Mouse (Mus musculus) neural tube, embryonic 14.5 days (tissue): ENCODE data around the gene Arpc3. TPM values are rescaled to one million over a fixed set of nuclear protein-coding genes. Genes with fewer than 3 reads are reported as not detected.
"Not testable (repeated sequence)": the region's sequence is repeated elsewhere in the genome, so short reads cannot be mapped to it uniquely, and the experiment has no call there.

Source experiments
- ATAC-seq: fragments of 200-750 bp; cut with Nextera tagmentation; 2 replicates; pipeline ENCODE4 v1.8.0; 2017; ENCODE audit warnings: low read depth, mild to moderate bottlenecking, moderate TSS enrichment, moderate library complexity
- H3K27ac ChIP-seq: fragments of 300-500 bp; sonication (generic); 2 replicates; pipeline ENCODE4 v1.5.1; 2014; ENCODE audit warnings: low read depth, mild to moderate bottlenecking, control low read depth, low read length, moderate library complexity, mixed read lengths
- H3K27me3 ChIP-seq: fragments of 300-500 bp; sonication (generic); 2 replicates; pipeline ENCODE4 v1.6.1; 2014; ENCODE audit warnings: low read length; ENCODE audit not compliant: control insufficient read depth, insufficient read depth
- H3K36me3 ChIP-seq: fragments of 300-500 bp; sonication (generic); 2 replicates; pipeline ENCODE4 v1.6.1; 2014; ENCODE audit warnings: low read length, mixed read lengths; ENCODE audit not compliant: control insufficient read depth, insufficient read depth
- H3K4me1 ChIP-seq: fragments of 300-500 bp; sonication (generic); 2 replicates; pipeline ENCODE4 v1.6.1; 2014; ENCODE audit warnings: low read length; ENCODE audit not compliant: control insufficient read depth, insufficient read depth
- H3K4me2 ChIP-seq: fragments of 300-500 bp; sonication (generic); 2 replicates; pipeline ENCODE4 v1.6.1; 2014; ENCODE audit warnings: mild to moderate bottlenecking, low read depth, low read length, control low read depth
- H3K4me3 ChIP-seq: fragments of 300-500 bp; sonication (generic); 2 replicates; pipeline ENCODE4 v1.5.1; 2014; ENCODE audit warnings: low read depth, low read length, control low read depth, mixed read lengths
- H3K9ac ChIP-seq: fragments of 300-500 bp; sonication (generic); replicated peaks from 2 replicates; pipeline ENCODE4 v1.6.1; 2014; ENCODE audit warnings: low read depth, mild to moderate bottlenecking, control low read depth, low read length, mixed read lengths
- H3K9me3 ChIP-seq: fragments of 300-500 bp; sonication (generic); 2 replicates; pipeline ENCODE4 v1.6.1; 2016; ENCODE audit warnings: low read length; ENCODE audit not compliant: control insufficient read depth
- WGBS: fragments of 180-500 bp; shearing (Covaris S2); extraction: QIAGEN DNeasy Blood & Tissue Kit; methylation state at CpG from one replicate; pipeline ENCODE4 v1.1.7; 2014; 5-methylcytosine and 5-hydroxymethylcytosine counted together
- polyA plus RNA-seq: library from polyadenylated mRNA; unstranded; fragments of >200 nt; fragmentation: Nextera tagmentation; extraction: Ambion mirVana; gene quantifications from 2 replicates; pipeline ENCODE4 v1.2.1, GENCODE M21; 2014

Arpc3 gene
- polyA plus RNA-seq, 1 experiment from 2014 or later: 46.6 TPM

GRCm38 (mm10) chr5:122403362-122403761, 11.7 kb downstream of the Arpc3 start:
- no peak for ATAC-seq
- H3K27ac ChIP-seq: no peak overlapping the region
- H3K4me1 ChIP-seq: no peaks in the 10 kb centered on the region
- H3K27me3 ChIP-seq: no peaks in the 10 kb centered on the region
- H3K4me2 ChIP-seq: no peak overlapping the region
- no peaks in the 10 kb centered on the region for H3K9me3 ChIP-seq
- 97% methylated on average over 12 of the region's 12 CpGs for WGBS
- H3K4me3 ChIP-seq: no peak overlapping the region
- H3K36me3 ChIP-seq: peaks cover 63% of the 10 kb centered on the region
- H3K9ac ChIP-seq: no peak overlapping the region

GRCm38 (mm10) chr5:122405537-122405936, 13.9 kb downstream of the Arpc3 start:
- H3K27me3 ChIP-seq: no peaks in the 10 kb centered on the region
- 97% methylated on average over 10 of the region's 10 CpGs for WGBS
- no peak overlapping the region for H3K4me2 ChIP-seq
- no peak overlapping the region for H3K4me3 ChIP-seq
- H3K9ac ChIP-seq: no peak overlapping the region
- no peak overlapping the region for H3K27ac ChIP-seq
- ATAC-seq: no peak
- H3K36me3 ChIP-seq: peaks cover 50% of the 10 kb centered on the region
- no peaks in the 10 kb centered on the region for H3K9me3 ChIP-seq
- no peaks in the 10 kb centered on the region for H3K4me1 ChIP-seq

- Histone ChIP-seq H3K9ac (no peak overlapping the region), H3K27ac (no peak overlapping the region), H3K4me1 (no peaks in the 10 kb centered on the region), H3K36me3 (peaks cover 14% of the 10 kb centered on the region), H3K9me3 (no peaks in the 10 kb centered on the region), H3K27me3 (no peaks in the 10 kb centered on the region), H3K4me2 (no peak overlapping the region), H3K4me3 (no peak overlapping the region)
- 85% methylated on average over 19 of the region's 19 CpGs for WGBS
- ATAC-seq: no peak
These were observed 18.3 kb downstream of the Arpc3 start for GRCm38 (mm10) chr5:122409692-122410645.

GRCm38 (mm10) chr5:122411892-122412291, 20.2 kb downstream of the Arpc3 start:
- ATAC-seq: no peak
- Histone ChIP-seq H3K4me3 (no peak overlapping the region), H3K36me3 (no peaks in the 10 kb centered on the region), H3K27me3 (no peaks in the 10 kb centered on the region), H3K9me3 (no peaks in the 10 kb centered on the region), H3K9ac (no peak overlapping the region), H3K27ac (no peak overlapping the region), H3K4me1 (no peaks in the 10 kb centered on the region), H3K4me2 (no peak overlapping the region)
- WGBS: 83% methylated on average over 5 of the region's 5 CpGs

GRCm38 (mm10) chr5:122412826-122413225, 21.1 kb downstream of the Arpc3 start:
- no peaks in the 10 kb centered on the region for H3K36me3 ChIP-seq

GRCm38 (mm10) chr5:122414351-122414750, 22.7 kb downstream of the Arpc3 start:
- Histone ChIP-seq H3K27ac (no peak overlapping the region), H3K4me1 (no peaks in the 10 kb centered on the region), H3K27me3 (no peaks in the 10 kb centered on the region), H3K4me3 (no peak overlapping the region), H3K9me3 (no peaks in the 10 kb centered on the region), H3K36me3 (no peaks in the 10 kb centered on the region), H3K9ac (no peak overlapping the region), H3K4me2 (no peak overlapping the region)
- ATAC-seq: no peak
- 96% methylated on average over 5 of the region's 5 CpGs for WGBS

More at GRCm38 (mm10) chr5:122412826-122413225, 21.1 kb downstream of the Arpc3 start:
- Histone ChIP-seq H3K27me3 (no peaks in the 10 kb centered on the region), H3K9me3 (no peaks in the 10 kb centered on the region), H3K4me3 (no peak overlapping the region), H3K4me1 (no peaks in the 10 kb centered on the region), H3K4me2 (no peak overlapping the region), H3K27ac (no peak overlapping the region), H3K9ac (no peak overlapping the region)
- no peak for ATAC-seq
- 64% methylated on average over 6 of the region's 6 CpGs for WGBS

GRCm38 (mm10) chr5:122415465-122415864, 23.8 kb downstream of the Arpc3 start:
- no peak overlapping the region for H3K27ac ChIP-seq
- no peaks in the 10 kb centered on the region for H3K9me3 ChIP-seq
- H3K36me3 ChIP-seq: no peaks in the 10 kb centered on the region
- H3K9ac ChIP-seq: no peak overlapping the region
- H3K27me3 ChIP-seq: no peaks in the 10 kb centered on the region
- H3K4me3 ChIP-seq: no peak overlapping the region
- H3K4me1 ChIP-seq: no peaks in the 10 kb centered on the region
- WGBS: 88% methylated on average over 12 of the region's 12 CpGs
- no peak overlapping the region for H3K4me2 ChIP-seq
- ATAC-seq: no peak

- H3K4me2 ChIP-seq, H3K27ac ChIP-seq, H3K36me3 ChIP-seq, H3K27me3 ChIP-seq, ATAC-seq, H3K9ac ChIP-seq, H3K4me1 ChIP-seq, H3K9me3 ChIP-seq, H3K4me3 ChIP-seq: not testable (repeated sequence)
- WGBS: 72% methylated on average over 4 of the region's 4 CpGs
These were observed 29.0 kb downstream of the Arpc3 start for GRCm38 (mm10) chr5:122420676-122421075.

GRCm38 (mm10) chr5:122421271-122422068, 29.8 kb downstream of the Arpc3 start, which contains the start of gene Anapc7:
Gene Anapc7 (plus strand): TSS chr5:122421693.
- H3K9me3 ChIP-seq: no peaks in the 10 kb centered on the region
- no peaks in the 10 kb centered on the region for H3K4me1 ChIP-seq
- ATAC-seq: no peak
- peak within 1 kb of the TSS; percentile 86 for H3K9ac ChIP-seq
- peak within 1 kb of the TSS; percentile 92 for H3K4me3 ChIP-seq
- H3K27ac ChIP-seq: peak within 1 kb of the TSS; percentile 94
- 19% methylated on average over 17 of the region's 17 CpGs for WGBS
- H3K27me3 ChIP-seq: no peaks in the 10 kb centered on the region
- peak within 1 kb of the TSS; percentile 93 for H3K4me2 ChIP-seq
- H3K36me3 ChIP-seq: no peaks in the 10 kb centered on the region
